Mouse (Mus musculus): ENCODE results near the gene Acp2. TPM values are rescaled to one million over a fixed set of nuclear protein-coding genes. Genes with fewer than 3 reads are reported as not detected.

The Acp2 gene
- total RNA-seq (2023), result 1 to 10 TPM; 4.5 to 5.1 TPM

DNA sequence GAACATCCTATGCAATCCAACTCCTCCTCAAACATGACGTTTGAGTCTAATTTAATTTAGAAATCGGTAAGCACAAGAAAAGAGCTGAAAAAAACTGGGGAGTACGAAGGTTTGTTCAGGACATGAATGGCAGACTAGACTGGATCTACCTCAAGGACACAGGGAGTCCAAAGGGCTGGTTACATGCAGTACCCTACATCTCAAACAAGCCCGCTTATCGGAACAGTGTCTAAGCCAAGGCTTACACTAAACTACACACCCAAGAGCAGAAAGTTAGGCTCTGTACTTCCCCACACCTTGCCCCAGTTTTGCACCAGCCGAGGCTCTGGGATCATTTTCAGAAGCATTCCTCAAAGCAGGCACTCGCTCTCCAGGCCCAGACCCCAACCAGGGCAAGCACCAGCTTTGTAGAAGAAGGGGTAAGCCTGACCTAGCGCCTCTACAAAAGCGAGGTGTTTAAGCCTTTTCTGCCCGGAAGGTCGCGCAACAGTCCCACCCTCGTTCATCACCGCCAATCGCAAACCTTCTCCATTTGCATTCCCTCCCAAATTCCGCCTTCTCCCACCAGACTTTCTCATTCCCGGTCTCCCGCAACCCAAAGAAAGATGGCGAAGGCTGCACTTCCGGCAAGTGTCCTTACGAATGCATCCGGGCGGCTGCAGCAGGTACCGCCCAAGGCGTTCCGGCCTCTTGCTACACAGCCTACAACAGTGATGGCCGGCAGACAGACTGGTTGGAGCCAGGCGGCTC is at the start of gene Acp2, which contains the start of gene Nr1h3:
Acp2 (plus strand) TSS at position 664 of the 750 bp plus-strand sequence.
Nr1h3 (minus strand) TSS at position 613 of the 750 bp plus-strand sequence.

DNA sequence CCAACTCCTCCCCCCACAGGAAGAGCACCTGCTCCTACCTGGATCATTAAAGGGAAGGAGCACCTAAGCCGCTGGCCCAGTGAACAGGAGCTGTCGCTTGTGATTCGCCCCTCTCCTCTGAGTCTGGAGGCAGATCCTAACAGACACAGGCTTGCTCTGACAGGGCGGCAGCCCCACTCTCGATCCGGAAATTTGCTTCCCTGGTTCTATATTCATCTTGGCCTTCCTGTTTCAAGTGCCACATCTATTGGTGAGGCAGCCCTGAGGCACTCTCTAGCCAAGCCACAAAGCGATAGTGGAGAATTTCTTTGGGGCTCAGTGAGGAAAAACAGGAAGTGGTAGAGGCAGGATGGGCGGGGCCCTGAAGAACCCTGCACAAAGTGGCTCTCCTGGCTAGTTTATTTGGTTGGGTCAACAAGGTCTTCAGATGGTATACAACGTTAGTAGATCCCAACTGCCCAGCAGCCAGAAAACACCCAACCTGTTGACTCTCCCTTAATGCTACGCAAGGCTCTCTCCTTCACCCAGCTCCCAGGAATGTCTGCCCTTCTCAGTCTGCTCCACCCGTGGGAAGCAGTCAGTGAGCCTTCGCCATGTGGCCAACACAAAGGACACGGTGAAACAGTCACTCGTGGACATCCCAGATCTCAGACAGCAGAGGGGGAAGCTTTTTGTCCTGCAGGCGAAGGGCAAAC is 18.8 kb upstream of the Acp2 start, which contains the start of gene Madd:
Madd (minus strand) TSS at position 127 of the 695 bp plus-strand sequence.

DNA sequence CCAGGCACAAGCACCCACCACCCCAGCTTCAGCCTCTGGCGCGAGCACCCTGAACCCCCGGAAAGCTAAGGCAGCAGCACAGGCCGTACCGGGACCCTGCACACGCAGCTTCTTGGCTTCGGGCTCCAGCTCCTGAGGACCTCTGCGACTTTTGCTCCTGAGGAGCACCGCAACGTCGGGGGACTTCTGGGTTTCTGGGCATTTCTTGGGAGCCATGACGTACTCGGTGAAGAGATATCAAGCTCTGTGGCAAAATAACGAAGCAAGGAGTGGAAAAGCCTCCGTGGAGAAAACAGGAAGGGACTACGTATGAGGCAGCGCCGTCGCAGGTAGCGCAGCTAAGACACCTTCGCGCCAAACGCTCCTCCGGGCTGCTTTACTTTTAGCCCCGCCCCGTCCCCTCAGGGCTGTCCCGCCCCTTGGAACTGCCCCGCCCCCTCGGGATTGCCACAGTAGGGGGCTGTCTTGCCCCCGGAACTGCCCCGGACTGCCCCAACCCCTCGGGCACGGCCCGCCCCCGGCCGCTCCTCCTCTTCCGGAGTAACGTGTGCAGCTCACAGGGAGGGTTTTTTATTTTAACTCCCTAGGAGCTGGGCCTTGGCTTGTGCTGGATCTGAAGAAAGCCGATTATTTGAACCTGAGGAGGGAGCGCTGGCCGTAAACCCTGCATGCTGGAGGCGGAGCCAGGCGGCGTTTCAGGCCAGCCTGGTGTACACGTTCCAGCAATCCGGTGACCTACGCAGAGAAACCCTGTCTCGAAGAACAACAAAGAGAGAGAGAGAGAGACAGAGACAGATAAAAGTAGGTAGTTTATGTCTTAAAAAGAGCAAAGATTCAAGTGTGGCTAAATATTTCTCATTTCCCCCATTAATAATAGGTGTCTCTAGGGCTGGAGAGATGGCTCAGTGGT is 34.2 kb downstream of the Acp2 start, which contains the start of gene Ddb2:
Ddb2 (minus strand) TSS at position 382 of the 910 bp plus-strand sequence.

DNA sequence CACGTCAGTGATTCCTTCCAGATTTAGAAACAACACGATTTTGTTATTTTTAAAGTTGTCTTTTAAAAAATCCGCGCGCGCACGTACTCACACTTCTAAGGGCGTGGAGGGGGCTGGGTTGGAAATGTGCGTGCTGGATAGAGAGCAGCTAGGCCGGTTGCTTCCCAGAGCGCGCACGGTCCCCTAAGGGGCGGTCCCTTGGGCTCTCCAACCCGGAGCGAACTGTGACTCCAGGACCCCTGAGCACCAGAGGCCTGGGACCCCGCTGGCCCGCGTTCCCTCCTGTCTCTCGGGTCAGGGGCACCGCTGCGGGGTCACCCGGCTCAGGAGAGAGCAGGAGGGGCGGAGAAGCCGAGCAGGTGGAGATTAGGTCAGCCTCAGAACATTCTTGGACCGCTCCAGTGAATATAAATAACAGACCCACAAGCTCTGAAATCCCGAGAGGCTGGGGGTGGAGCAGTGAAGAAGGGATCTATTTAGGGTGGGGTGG is 53.0 kb downstream of the Acp2 start, which contains the start of gene Pacsin3:
Pacsin3 (plus strand) TSS at position 294 of the 490 bp plus-strand sequence.

Other genes starting within 250 kb of the Acp2 start
- under 1 TPM in 1 of 2 experiments, not detected in 1; 0.50 TPM for gene Rapsn, start 167.3 kb upstream of the Acp2 start, total RNA-seq (2023)
- 100 to 1,000 TPM; 106 to 137 TPM for gene Psmc3, start 148.9 kb upstream of the Acp2 start, total RNA-seq (2023)
- 10 to 100 TPM; 22.8 to 29.1 TPM for gene Slc39a13, start 132.5 kb upstream of the Acp2 start, total RNA-seq (2023)
- 100 to 1,000 TPM; 114 to 122 TPM for gene Spi1, start 120.5 kb upstream of the Acp2 start, total RNA-seq (2023)
- gene Mybpc3, start 84.7 kb upstream of the Acp2 start, total RNA-seq (2023), result 1 to 10 TPM in 1 of 2 experiments, under 1 TPM in 1; 0.98 to 1.4 TPM
- gene Madd, start 19.0 kb upstream of the Acp2 start, total RNA-seq (2023), result 100 to 1,000 TPM; 123 to 125 TPM
- 1 to 10 TPM in 1 of 2 experiments, under 1 TPM in 1; 0.93 to 2.6 TPM for gene Nr1h3, start 51 bp upstream of the Acp2 start, total RNA-seq (2023)
- gene Ddb2, start 34.1 kb downstream of the Acp2 start, total RNA-seq (2023), result 10 to 100 TPM; 43.1 to 48.0 TPM
- 1 to 10 TPM in 1 of 2 experiments, not detected in 1; 1.9 TPM for gene Pacsin3, start 53.1 kb downstream of the Acp2 start, total RNA-seq (2023)
- 100 to 1,000 TPM; 141 to 161 TPM for gene Arfgap2, start 62.1 kb downstream of the Acp2 start, total RNA-seq (2023)
- 1 to 10 TPM; 6.7 to 6.9 TPM for gene 1110051M20Rik, start 241.8 kb downstream of the Acp2 start, total RNA-seq (2023)

Data from B cell, adult 67 days (primary cell).